Mouse (Mus musculus): ENCODE results near the gene Ddx10.

- no peak for TF ChIP-seq CTCF (IDR thresholded peaks at IDR 0.05)
- no peak for TF ChIP-seq POLR2A (IDR thresholded peaks at IDR 0.05; ENCODE audit: insufficient read depth, low read depth, low read length)
Measured at GRCm38 (mm10) chr9:53258199-53258598, 10.3 kb upstream of the Ddx10 start.
